Mouse (Mus musculus): ENCODE data around the gene Prkg1. TPM values are rescaled to one million over a fixed set of nuclear protein-coding genes. Genes with fewer than 3 reads are reported as not detected.
A peak's percentile ranks its signal among the peaks of the same experiment; 100 is the strongest.

The Prkg1 gene
- polyA plus RNA-seq, 2 experiments = 7.1 to 9.6 TPM

GRCm38 (mm10) chr19:30558024-30558423 is 1206.8 kb downstream of the Prkg1 start:
- ATAC-seq (ENCODE audit: low FRiP score, low read depth) (no peak), DNase-seq (ENCODE audit: low spot score) (no peak)
- Histone ChIP-seq H3K4me3 (replicated peaks; ENCODE audit: low read length) (no peak overlapping the region), H3K27me3 (ENCODE audit: control insufficient read depth, insufficient read depth, low read length) (peaks cover 10% of the 10 kb centered on the region; the same call in 1 of the 2 replicates), H3K9ac (ENCODE audit: low read depth, low read length, severe bottlenecking) (no peak overlapping the region), H3K9me3 (ENCODE audit: control insufficient read depth, low read length) (no peaks in the 10 kb centered on the region), H3K27ac (replicated peaks; ENCODE audit: low read depth, low read length) (no peak overlapping the region), H3K4me2 (replicated peaks; ENCODE audit: low read depth, low read length, severe bottlenecking) (no peak overlapping the region), H3K36me3 (ENCODE audit: control insufficient read depth, insufficient read depth, low read length) (no peaks in the 10 kb centered on the region), H3K4me1 (ENCODE audit: control insufficient read depth, insufficient read depth, low read length) (no peaks in the 10 kb centered on the region)
- no peak for TF ChIP-seq POLR2A (IDR thresholded peaks at IDR 0.05; ENCODE audit: borderline replicate concordance, extremely low read depth, insufficient read depth, insufficient read length)

GRCm38 (mm10) chr19:30554467-30554881 is 1210.4 kb downstream of the Prkg1 start:
- TF ChIP-seq POLR2A (IDR thresholded peaks at IDR 0.05; ENCODE audit: borderline replicate concordance, extremely low read depth, insufficient read depth, insufficient read length) = 0 out of 2 replicates have a peak, but pooled peaks have one; percentile 15
- H3K4me3 ChIP-seq (replicated peaks; ENCODE audit: low read length) = peak overlapping the region; percentile 28
- 0 out of 2 replicates have a peak, but pooled peaks cover 4% of the 10 kb centered on the region for H3K4me1 ChIP-seq (ENCODE audit: control insufficient read depth, insufficient read depth, low read length)
- ATAC-seq (ENCODE audit: low FRiP score, low read depth) = no peak
- H3K4me2 ChIP-seq (replicated peaks; ENCODE audit: low read depth, low read length, severe bottlenecking) = peak overlapping the region; percentile 52
- H3K36me3 ChIP-seq (ENCODE audit: control insufficient read depth, insufficient read depth, low read length) = no peaks in the 10 kb centered on the region
- no peaks in the 10 kb centered on the region for H3K9me3 ChIP-seq (ENCODE audit: control insufficient read depth, low read length)
- peak; percentile 88 for DNase-seq (ENCODE audit: low spot score)
- peak overlapping the region; percentile 51 for H3K9ac ChIP-seq (ENCODE audit: low read depth, low read length, severe bottlenecking)
- no peak overlapping the region for H3K27ac ChIP-seq (replicated peaks; ENCODE audit: low read depth, low read length)
- H3K27me3 ChIP-seq (ENCODE audit: control insufficient read depth, insufficient read depth, low read length) = peaks cover 30% of the 10 kb centered on the region
- 3% methylated on average over 12 of the region's 12 CpGs for WGBS

- peaks cover 37% of the 10 kb centered on the region for H3K27me3 ChIP-seq (ENCODE audit: control insufficient read depth, insufficient read depth, low read length)
- TF ChIP-seq POLR2A (IDR thresholded peaks at IDR 0.05; ENCODE audit: borderline replicate concordance, extremely low read depth, insufficient read depth, insufficient read length) = no peak
- no peak overlapping the region for H3K9ac ChIP-seq (ENCODE audit: low read depth, low read length, severe bottlenecking)
- H3K4me2 ChIP-seq (replicated peaks; ENCODE audit: low read depth, low read length, severe bottlenecking) = no peak overlapping the region
- H3K36me3 ChIP-seq (ENCODE audit: control insufficient read depth, insufficient read depth, low read length) = no peaks in the 10 kb centered on the region
- H3K4me1 ChIP-seq (ENCODE audit: control insufficient read depth, insufficient read depth, low read length) = peaks cover 7% of the 10 kb centered on the region; the same call in 1 of the 2 replicates
- ATAC-seq (ENCODE audit: low FRiP score, low read depth) (no peak), DNase-seq (ENCODE audit: low spot score) (no peak)
- no peak overlapping the region for H3K27ac ChIP-seq (replicated peaks; ENCODE audit: low read depth, low read length)
- H3K9me3 ChIP-seq (ENCODE audit: control insufficient read depth, low read length) = no peaks in the 10 kb centered on the region
- no peak overlapping the region for H3K4me3 ChIP-seq (replicated peaks; ENCODE audit: low read length)
- WGBS = 17% methylated on average over 4 of the region's 4 CpGs
Observed at GRCm38 (mm10) chr19:30553740-30554139, 1211.1 kb downstream of the Prkg1 start.

GRCm38 (mm10) chr19:30552260-30552659 is 1212.6 kb downstream of the Prkg1 start:
- DNase-seq (ENCODE audit: low spot score) (no peak), ATAC-seq (ENCODE audit: low FRiP score, low read depth) (no peak)
- H3K4me3 ChIP-seq (replicated peaks; ENCODE audit: low read length) = no peak overlapping the region
- H3K4me2 ChIP-seq (replicated peaks; ENCODE audit: low read depth, low read length, severe bottlenecking) = no peak overlapping the region
- H3K9me3 ChIP-seq (ENCODE audit: control insufficient read depth, low read length) = no peaks in the 10 kb centered on the region
- 72% methylated on average over 8 of the region's 8 CpGs for WGBS
- no peak overlapping the region for H3K9ac ChIP-seq (ENCODE audit: low read depth, low read length, severe bottlenecking)
- no peak overlapping the region for H3K27ac ChIP-seq (replicated peaks; ENCODE audit: low read depth, low read length)
- no peaks in the 10 kb centered on the region for H3K36me3 ChIP-seq (ENCODE audit: control insufficient read depth, insufficient read depth, low read length)
- peaks cover 43% of the 10 kb centered on the region for H3K27me3 ChIP-seq (ENCODE audit: control insufficient read depth, insufficient read depth, low read length)
- peaks cover 7% of the 10 kb centered on the region; the same call in 1 of the 2 replicates for H3K4me1 ChIP-seq (ENCODE audit: control insufficient read depth, insufficient read depth, low read length)
- TF ChIP-seq POLR2A (IDR thresholded peaks at IDR 0.05; ENCODE audit: borderline replicate concordance, extremely low read depth, insufficient read depth, insufficient read length) = no peak

- H3K4me3 ChIP-seq (replicated peaks; ENCODE audit: low read length) = peak overlapping the region; percentile 39
- ATAC-seq (ENCODE audit: low FRiP score, low read depth) (no peak), DNase-seq (ENCODE audit: low spot score) (no peak)
- no peaks in the 10 kb centered on the region for H3K36me3 ChIP-seq (ENCODE audit: control insufficient read depth, insufficient read depth, low read length)
- no peak overlapping the region for H3K27ac ChIP-seq (replicated peaks; ENCODE audit: low read depth, low read length)
- no peaks in the 10 kb centered on the region for H3K9me3 ChIP-seq (ENCODE audit: control insufficient read depth, low read length)
- H3K4me2 ChIP-seq (replicated peaks; ENCODE audit: low read depth, low read length, severe bottlenecking) = peak overlapping the region; percentile 52
- H3K9ac ChIP-seq (ENCODE audit: low read depth, low read length, severe bottlenecking) = no peak overlapping the region
- peaks cover 49% of the 10 kb centered on the region for H3K27me3 ChIP-seq (ENCODE audit: control insufficient read depth, insufficient read depth, low read length)
- TF ChIP-seq POLR2A (IDR thresholded peaks at IDR 0.05; ENCODE audit: borderline replicate concordance, extremely low read depth, insufficient read depth, insufficient read length) = no peak
- peaks cover 7% of the 10 kb centered on the region; the same call in 1 of the 2 replicates for H3K4me1 ChIP-seq (ENCODE audit: control insufficient read depth, insufficient read depth, low read length)
- WGBS = 2% methylated on average over 17 of the region's 17 CpGs
Observed at GRCm38 (mm10) chr19:30549854-30550647, 1214.8 kb downstream of the Prkg1 start.
